Mouse (Mus musculus) heart, postnatal 0 days (tissue): Measurements from ENCODE around the gene Ppp6r1.

Source experiments
- CTCF ChIP-seq: IDR thresholded peaks from 2 replicates; pipeline ENCODE4 v1.5.1; 2016; ENCODE audit warnings: antibody characterized with exemption, control low read depth, low read depth
- EP300 ChIP-seq: IDR thresholded peaks from 2 replicates; pipeline ENCODE4 v1.6.1; 2016; ENCODE audit warnings: antibody characterized with exemption, low read depth

DNA sequence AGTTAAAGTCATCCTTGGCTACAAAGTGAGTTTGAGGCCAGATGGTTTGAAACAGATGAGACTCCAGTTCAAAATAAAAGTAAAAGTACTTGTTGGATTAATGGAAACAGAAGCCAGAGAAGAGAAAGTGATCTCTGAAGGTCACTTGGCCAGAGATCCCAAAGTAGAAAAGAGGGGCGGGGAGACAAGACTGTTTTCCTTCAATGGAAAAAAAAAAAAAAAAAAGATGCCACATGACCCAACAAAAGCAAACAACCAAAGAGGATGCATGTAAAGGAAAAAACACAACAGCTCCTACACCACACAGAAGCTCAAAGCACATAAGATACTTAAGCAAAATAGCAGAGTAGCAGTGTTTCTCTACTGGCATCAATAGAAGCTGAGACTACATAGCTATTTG is 2.9 kb downstream of the Ppp6r1 start:
- no peak for TF ChIP-seq CTCF
- no peak for TF ChIP-seq EP300
